Mouse (Mus musculus) yolk sac, embryonic 10.5 days (tissue): Measurements from ENCODE around the gene Ret.

Experiments
- DNase-seq: peaks from one replicate; pipeline ENCODE4 v3.0.0-alpha.2; 2017; ENCODE audit warnings: low spot score

The Ret gene

DNA sequence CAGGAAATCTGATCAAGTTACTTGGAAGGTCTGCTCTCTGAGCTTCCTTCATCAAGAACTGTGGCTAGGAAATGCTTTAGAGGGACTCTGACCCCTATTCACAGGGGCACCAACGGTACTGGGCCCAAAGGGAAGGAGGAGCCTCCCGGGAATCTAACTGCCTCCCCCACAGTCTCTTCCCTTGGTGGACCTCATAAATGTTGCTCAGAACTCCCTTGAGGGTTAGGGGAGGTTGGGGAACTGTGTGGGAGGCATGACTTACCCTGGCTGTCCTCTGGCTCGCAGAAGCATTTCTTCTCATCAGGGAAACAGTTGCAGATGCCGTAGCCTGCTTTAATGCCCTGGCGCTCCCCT, 23.6 kb downstream of the Ret start:
- DNase-seq, result no peak

DNA sequence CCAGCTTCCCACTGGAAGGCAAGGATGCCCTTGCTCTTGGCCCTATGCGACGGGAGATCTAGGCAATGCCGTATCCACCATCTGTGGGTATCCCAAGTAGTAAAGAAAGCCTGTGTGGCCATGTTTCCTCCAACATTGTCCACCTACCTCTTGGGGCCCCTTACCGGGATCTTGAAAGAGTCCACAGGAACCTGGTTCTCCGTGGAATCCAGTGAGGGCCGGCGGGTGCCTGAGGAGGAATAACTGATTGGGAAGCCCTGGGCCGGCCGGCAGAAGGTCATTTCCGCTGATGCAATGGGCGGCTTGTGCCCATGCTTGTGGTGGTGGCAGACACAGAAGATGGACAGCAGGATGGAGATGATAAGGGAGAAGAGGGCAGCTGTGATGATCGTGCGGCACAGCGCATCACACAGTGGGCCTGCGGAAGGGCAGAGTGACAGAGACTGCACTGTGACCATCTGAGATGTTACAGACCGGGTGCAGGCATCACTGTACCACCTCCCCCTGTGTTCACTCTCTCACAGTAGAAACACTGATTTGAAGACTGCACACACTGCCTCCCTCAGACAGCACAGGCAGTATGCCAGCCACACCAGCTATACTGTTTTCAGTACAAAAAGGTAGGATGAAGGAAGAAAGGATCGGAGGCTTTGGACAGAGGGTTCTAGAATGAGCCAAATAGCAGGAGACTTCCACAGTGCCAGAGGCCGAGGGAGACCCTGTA, 24.1 kb downstream of the Ret start:
- no peak for DNase-seq

DNA sequence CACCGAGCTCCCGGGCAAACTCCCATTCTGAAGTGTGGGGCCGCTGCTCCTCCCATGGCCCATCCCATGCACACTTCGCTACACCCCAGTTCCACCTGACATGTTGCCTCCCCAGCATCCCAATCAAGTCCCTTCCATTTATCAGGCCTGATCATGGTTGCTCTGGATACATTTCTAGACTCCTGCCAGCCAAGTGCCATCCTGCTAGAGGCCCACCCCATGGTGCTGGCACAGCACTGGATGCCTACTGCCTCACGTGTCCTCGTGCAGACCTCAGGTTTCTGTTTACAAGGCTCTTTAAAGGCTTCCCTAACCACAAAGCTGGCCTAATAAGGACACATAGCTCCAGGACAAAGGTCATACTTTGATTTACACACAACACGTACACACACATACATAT, 26.1 kb downstream of the Ret start:
- DNase-seq, result no peak

DNA sequence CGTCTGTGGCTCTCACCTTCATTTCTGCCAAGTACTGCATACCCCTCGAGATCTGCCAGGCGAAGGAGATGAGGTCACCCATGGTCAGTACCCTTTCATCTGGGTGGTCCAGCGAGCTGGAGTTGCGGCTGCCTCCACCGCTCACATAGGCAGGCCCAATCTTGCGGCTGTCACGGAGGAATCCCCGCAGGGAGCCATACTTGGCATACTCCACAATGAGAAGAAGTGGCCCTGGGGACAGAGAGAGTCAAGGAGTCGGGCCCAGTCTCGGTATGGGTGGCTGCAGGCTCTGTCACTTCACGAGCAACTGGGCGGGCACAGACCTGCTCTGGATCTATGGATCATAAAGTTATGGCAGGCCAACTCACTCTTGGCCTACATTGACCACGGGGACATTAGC, 29.4 kb downstream of the Ret start:
- no peak for DNase-seq

DNA sequence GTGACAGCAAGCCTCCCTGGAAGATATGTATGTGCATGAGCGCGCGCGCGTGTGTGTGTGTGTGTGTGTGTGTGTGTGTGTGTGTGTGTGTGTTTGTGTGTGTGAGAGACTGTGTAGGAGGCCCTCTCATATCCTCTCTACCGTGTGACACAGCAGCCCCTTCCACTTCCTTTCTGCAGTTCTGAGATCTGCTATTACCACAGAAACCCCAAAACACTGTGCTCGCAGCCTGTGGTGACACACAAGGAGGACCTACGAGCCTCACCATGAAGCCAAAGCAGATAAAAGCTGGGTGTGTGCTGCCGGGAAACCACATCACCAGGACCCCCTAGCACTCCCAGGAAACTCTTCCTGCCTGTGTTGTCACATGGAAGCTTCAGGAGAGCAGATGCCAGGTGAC, 30.5 kb downstream of the Ret start:
- DNase-seq, result no peak

DNA sequence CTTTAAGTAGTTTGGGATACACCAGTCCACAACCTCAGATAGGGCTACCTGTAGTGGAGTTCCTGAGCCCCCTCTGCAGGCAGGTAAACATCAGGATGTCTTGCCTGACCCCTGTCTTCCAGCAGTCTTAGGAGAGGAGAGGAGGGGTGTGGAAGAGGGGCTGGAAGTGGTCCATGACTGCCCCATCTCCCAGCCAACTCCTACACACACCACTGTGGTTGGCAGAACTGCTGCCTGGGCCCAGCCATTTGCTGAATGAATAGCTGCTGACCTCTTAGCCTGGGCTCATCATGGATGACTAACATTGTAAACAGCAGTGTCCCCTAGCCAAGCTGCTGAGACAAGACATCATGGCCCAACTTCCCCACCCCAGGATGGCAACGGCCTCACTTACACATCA, 32.0 kb downstream of the Ret start:
- DNase-seq, result no peak

DNA sequence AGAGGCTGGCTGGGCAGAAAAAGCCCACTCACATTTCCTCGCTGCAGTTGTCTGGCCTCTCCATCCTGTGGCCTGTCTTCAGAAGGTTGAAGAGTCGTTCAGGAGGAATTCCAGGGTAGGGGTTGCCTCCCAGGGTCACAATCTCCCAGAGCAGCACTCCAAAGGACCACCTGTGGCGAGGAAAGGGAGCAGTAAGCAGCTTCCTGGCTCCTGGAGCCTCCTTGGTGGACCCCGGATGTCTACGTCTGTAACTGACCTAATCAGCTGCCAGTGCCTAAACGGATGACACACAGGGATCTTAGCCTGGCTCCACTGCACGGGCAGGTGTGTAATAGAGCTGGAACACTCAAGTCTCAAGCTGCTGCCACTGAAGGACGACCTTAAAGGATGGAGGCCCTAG, 32.8 kb downstream of the Ret start:
- DNase-seq, result no peak

DNA sequence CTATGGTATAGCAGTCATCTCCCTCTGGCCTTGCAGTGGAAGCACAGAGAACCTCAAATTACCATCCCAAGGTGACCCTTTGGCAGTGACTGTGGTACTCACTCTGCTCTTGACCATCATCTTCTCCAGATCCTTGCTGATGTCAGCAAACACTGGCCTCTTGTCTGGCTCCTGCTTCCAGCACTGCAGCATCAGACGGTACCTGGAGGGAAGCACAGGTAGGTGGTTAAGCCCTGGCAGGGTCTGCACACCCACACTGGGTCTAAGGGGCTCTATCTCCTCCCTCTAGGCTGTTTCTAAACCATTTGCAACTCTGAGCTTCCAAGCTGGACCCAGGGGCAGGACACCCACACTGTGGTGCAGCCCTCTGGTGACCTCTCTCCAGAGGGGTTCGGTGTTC, 34.4 kb downstream of the Ret start:
- no peak for DNase-seq

DNA sequence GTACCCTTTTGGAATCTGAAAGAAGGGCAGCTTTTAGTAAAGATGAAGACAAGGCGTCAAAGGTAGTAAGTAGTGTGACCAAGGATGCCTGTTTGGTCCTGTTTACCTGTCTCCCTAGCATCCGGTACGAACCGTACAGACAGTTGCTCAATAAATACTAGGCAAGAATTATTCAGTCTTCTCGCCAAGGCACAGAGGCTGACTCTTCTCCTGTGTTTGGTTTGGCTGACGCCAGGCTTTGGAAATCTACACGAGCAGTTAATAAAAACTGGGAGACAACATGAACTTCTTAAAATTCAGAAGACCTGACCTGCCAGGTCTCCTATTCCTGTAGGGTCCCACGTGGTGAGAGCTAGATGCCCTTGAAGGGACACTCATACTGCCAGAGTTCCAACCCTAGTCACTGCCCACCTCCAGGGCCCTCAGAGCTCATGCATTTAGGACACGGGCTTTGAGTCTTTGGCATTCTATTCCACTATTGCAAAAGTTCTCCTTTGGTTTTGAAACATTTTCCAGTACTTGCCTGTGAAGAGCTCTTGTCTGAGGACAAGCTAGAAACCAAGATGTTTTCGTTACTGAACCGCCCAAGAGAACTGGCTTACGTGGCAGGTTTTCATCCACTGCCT, 34.9 kb downstream of the Ret start:
- DNase-seq, result no peak

DNA sequence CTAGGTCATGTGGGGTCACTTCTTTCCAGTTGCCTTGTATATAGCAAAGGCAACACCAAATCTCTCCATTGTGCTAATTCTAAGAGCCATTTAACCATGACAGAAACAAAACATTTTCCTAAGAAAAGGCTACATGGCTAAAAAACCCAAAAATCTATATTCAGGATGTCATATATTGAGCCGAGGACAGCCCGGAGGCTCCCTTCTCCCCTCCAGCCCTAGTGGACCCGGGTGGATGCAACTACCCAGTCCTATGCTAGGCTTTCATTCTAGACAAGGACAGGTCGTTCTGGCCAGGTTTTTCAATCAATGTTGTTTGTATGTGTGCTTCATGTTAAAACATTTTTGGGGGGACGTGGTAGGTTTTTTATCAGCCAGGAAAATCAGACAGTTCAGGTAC, 44.4 kb downstream of the Ret start:
- DNase-seq, result no peak

DNA sequence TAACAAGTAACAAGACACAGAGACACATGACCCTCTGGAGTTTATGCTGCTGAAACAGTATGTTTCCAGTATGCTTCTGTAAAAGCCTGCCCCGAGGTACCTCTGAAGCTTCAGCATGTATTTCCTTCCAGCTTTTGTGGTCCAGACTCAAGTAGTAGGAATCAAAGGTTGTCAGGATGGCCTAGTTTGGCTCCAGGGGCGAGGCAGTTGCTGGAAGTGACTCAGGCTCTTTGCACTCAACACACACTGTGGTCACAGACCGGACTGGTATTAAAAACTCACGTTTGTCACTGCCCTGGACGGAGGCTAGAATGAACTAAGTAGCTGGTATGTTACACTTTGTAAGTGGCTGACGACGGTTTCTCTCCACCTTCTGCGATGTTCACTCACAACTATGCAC, 46.5 kb downstream of the Ret start:
- no peak for DNase-seq

DNA sequence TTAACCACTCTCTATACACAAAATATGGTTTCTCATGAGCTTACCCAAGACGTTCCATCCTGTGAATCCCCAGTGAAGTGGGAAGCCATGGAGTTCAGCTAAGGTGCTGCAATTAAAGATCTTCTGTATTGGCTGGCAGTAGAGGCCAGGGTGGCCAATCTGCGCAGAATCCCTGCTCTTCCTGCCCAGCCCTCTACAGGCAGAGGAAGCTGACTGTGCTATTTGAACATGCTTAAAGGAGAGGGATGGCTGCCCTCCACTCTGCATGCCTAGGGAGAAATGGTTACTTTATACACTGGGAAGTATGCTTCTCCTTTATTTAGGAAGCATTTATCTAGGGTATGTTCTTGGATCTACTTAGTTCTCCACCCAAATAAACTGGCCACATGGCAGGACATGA, 47.0 kb downstream of the Ret start:
- DNase-seq, result no peak

DNA sequence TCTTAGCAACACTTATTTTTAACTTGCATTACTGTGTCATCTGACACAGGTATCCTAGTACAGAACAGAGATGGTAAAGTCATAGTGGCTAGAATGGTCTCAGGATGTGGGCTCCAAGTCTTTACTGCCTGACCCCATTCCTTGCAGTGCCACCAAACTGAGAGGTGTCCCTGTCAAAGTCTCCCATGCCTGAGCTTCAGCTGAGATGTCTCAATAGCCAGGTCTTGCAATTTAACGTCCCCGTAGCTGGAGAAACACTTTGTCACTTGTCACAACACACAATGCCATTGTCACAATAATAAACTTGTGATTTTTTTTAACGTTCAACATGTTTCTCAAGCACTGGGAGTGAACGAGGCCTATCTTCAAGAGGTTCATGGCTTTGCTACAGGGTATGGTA, 47.4 kb downstream of the Ret start:
- DNase-seq, result no peak

DNA sequence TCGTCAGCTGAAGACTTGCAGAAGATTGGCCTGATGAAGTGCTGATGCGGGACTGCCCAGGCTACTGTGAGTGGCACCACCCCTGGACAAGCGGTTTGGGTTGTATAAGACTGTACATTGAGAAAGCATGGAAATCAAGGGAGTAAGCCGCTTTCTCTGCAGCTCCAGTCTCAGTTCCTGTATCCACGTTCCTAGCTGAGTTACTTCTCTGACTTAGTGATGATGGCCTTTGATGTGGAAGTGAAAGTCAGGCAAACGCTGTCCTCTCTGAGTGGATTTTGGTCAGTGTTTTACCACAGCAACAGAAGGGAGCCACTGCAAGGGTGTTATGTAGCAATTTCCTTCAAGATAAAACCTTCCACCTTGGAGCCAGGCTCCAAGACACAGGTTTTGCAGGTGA, 56.6 kb downstream of the Ret start:
- no peak for DNase-seq

DNA sequence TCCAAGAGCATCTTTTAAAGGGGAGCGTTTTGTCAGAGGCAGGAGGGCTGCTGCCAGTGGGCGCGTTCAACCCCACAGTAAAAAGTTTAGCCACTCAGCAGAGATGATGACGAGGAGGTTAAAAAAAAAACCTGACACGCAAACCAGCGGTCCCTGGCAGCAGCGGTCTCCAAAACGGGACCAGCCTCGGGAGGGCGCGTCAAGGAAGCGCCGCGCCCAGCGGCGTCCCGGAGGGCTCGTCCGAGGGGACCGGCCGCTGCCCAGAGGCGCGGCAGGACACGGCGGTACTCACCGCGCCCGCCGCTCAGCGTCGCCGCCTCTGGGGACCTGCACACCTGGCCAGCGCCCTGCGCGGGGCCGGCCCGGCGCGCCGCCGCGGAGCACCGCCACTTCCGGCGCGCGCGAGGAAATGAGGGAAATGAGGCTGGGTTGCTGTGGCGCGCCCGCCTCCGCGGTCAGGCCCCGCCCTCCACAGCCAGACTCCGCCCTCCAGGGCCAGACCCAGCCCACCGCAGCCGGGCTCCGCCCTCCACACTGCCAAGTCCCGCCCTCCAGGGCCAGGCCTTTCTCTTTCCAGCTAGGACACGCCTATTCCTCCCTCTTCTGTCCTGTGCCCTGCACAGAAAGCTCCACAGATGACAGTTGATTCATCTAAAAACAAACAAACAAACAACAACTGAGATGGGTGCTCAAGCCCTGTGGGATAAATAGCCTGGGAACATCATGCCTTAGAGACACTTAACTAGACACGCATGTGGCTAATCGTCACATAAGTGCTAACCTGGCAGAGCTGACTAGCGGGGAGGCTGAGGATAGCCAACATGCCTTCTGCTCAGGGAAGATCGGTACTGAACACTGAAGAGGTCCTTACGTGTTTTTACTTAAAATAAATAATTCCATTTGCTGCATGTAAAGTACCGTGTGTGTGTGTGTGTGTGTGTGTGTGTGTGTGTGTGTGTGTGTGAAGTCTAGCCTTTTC, 58.5 kb downstream of the Ret start, which contains the start of gene Csgalnact2:
Gene Csgalnact2 (minus strand): TSS at position 410 of the 979 bp plus-strand sequence.
- DNase-seq, result peak; percentile 93

DNA sequence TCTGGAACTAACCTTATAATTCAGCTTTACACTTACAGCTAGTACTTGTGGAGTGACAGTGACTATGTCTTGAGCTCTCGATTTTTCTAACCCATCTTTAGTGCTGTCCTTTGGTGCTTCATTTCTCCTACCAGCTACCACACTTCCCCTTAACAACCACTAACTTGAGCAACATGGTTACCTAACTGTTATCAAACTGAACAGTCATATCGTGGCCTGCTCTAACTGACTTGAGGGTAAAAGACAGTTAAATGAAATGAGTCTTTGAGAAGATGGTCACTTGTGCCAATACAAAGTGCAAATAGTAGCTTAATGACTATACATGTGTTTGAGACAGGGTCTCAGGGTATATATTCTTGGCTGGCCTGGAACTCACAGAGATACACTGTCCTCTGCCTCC, 60.4 kb downstream of the Ret start:
- DNase-seq, result no peak

DNA sequence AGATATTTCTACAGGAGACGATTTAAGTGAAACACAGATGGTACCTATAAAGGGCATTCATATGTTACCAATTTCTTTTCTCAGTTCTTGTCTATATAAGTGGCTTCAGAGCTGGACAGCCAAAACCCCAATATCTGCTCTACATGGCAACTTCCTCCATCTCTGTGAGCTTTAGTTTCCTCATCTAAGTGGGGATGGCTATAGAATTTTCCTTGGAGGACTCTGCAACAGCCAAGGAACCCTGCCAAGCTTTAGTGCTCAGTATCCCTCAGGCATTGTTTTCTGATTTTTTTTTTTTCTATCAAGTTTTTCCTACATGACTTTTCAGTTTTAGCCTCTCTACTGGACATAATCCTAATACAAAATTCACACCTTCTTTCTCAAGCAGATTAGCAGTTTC, 63.1 kb downstream of the Ret start:
- DNase-seq, result no peak

DNA sequence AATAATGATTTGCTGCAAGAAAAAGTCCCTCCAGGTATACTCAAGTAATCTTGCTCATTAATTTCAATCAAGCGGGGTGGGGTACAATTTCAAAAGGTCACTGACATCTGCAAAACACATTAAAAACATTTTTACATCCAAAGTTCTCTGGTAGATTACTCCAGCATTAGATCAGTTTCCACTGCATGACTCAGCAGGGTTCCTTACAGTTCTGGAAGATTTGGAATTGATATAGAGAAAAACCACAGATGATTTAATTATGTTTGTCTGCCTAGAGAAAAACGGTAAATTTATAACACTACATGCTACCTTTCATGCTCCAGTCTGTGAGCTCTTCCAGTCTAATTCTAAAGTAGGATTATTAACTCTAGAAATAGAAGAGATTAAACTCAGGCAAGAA, 67.5 kb downstream of the Ret start:
- DNase-seq, result no peak

DNA sequence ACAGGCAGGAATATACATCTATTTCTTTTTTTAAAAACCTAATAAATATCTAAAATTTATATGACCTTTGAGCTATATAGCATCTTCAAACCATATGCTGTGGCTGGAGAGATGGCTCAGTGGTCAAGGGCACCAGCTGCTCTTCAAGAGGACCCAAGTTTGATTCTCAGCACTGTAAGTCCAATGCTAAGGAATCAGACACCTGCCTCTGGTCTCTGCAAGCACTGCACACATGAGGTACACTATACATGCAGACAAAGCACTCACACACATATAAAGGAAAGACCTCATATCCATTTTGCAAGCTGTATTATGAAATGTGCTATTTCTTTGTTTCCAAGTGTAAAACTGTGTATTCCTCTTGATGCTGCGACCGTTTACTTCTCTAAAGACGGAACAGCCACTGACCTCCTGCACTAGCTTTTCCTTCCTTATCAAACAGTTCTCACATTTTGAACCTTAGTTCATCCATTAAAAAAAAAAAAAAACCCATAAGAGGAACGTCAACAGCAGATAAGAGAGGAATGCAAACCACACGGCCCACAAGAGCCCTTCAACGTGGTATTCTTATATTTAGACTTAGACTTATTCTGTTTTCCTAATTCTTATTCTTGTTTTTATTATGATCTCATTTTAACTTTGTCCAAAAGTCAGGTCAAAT, 69.6 kb downstream of the Ret start:
- DNase-seq, result no peak

DNA sequence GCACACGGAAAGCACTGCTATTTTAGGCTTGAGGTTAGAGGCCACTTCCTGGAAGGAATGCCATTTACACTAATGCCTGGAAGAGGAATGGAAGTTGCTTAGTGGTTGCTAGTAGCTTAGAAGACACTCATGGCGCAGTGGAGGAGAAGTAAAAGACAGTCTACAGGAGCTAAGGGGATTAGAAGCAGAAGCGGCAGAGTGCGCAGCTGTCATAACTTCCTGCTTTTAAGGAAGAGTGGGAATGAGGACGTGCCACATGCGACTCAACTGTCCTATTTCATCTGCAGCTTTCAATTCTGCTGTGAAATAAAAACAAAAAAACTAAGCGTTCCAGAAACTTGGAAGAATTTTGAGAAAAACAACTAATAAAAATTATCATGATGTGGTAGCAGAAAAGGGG, 70.3 kb downstream of the Ret start:
- DNase-seq, result no peak

DNA sequence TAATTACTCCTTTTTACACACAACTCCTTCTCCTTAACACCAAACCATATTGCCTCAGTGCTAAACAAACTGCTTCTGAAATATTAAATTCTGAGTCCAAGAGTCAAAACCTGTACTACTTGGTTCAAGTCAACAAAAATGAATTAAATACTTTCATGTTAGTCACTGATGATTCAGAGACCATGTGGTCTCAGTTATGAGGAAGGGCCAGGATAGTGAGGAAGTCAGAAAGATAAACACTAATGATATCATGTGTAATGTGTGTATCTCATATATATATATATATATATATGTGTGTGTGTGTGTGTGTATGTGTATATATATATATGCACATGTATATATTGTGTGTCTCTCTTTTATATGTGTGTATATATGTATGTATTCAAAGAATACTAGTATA, 70.9 kb downstream of the Ret start:
- no peak for DNase-seq

DNA sequence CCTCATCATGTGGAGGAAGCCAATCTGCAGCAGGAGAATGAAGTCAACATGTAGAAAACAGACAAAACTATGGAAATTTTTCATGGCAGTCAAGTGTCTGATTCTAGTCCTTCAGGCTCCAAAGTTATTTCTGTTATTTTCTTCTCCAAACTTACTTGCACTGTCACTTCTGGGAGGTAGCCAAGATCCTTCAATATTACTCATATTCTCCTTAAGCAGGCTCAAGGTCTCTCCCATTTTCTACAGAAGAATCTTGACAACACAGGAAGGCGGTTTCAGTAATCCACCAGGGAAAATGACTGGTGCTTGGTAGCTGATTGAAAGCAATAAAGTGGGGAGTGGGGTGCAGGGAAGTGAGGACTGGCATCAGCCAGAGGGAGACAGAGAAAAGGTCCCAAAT, 74.8 kb downstream of the Ret start:
- DNase-seq, result no peak

DNA sequence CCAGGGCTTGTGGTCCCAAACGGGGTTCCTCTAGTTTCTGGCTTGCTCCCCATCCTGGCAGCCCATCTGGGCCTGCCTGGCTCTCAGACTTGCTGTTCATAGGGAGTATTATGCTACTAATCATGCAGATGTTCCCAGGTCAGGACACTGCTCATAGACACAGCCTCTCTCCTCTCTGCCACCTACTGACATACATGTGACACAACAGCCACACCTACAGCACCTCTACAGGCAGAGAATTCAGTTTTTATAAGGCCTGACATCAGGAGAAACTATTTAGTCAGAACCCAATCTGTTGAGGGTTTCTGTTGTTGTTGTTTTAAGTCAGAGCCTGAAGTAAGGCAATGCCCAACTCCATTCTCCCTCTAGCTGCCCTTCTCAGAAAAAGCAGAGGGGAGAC, 85.7 kb downstream of the Ret start:
- DNase-seq, result no peak
